8 mouse cellular contexts compared by ENCODE assay signal in genomic region chr8:109607650-109608049, GRCm38 (mm10). TPM values are rescaled to one million over a fixed set of nuclear protein-coding genes. Genes with fewer than 3 reads are reported as not detected.
DNase-seq lines count a peak whose midpoint lies in the region; TF ChIP-seq lines count a peak whose summit lies in the region.

No protein-coding gene starts in this region.

- intact Hi-C loops in left cerebral cortex, postnatal 4 days (cut with DNase I), result no loop called here

- H3K9me3 ChIP-seq in midbrain, embryonic 10.5 days (replicated peaks), result no peaks in the 10 kb centered on the region

- peaks cover 33% of the 10 kb centered on the region for H3K36me3 ChIP-seq in midbrain, embryonic 10.5 days

- DNase-seq in lung, adult 2 months, result no peak
- no peak for DNase-seq in lung, postnatal 14 days
- DNase-seq in brain, adult 2 months (ENCODE audit: low read depth, low spot score), result peak; percentile 23
- DNase-seq in forelimb bud, embryonic 11.5 days (ENCODE audit: low read depth, low spot score), result peak; percentile 13
- DNase-seq in midbrain, embryonic 10.5 days (ENCODE audit: low spot score), result no peak
- DNase-seq in layer of hippocampus, adult 9-11 months, result no peak
- no peak for DNase-seq in left cerebral cortex, postnatal 4 days
- no peak for DNase-seq in lung, postnatal 10 days

- TF ChIP-seq CTCF in lung, adult 2 months (IDR thresholded peaks at IDR 0.05; ENCODE audit: insufficient read depth, low read length), result no peak

- H3K4me1 ChIP-seq in lung, adult 2 months (ENCODE audit: control insufficient read depth, insufficient read depth, low read length), result peaks cover 10% of the 10 kb centered on the region
- H3K4me1 ChIP-seq in midbrain, embryonic 10.5 days, result peaks cover 21% of the 10 kb centered on the region

- peak overlapping the region; percentile 91 for H3K27ac ChIP-seq in midbrain, embryonic 10.5 days (replicated peaks)

- peak overlapping the region; percentile 84 for H3K4me3 ChIP-seq in lung, adult 2 months (replicated peaks; ENCODE audit: extremely low read depth, low read depth, low read length)
- H3K4me3 ChIP-seq in midbrain, embryonic 10.5 days, result peak overlapping the region; percentile 70

- no peak for TF ChIP-seq POLR2A in lung, adult 2 months (IDR thresholded peaks at IDR 0.05; ENCODE audit: borderline replicate concordance, extremely low read depth, low read depth, low read length)

- no peaks in the 10 kb centered on the region for H3K27me3 ChIP-seq in midbrain, embryonic 10.5 days (ENCODE audit: low read depth, poor library complexity, severe bottlenecking)

- 17% methylated on average over 12 of the region's 12 CpGs for WGBS in lung, adult 2 months
- WGBS in midbrain, embryonic 10.5 days, result 14% methylated on average over 12 of the region's 12 CpGs

RNA-seq across cellular contexts. Expression of gene Dhodh, which starts 0.8 kb away (rescaled TPM):
- 20.9 and 23.7 TPM in 2 replicates for polyA plus RNA-seq in lung, adult 2 months (2012; rRNA removed)
- polyA plus RNA-seq in midbrain, embryonic 10.5 days (2016; fragmentation: Nextera tagmentation; extraction: Ambion mirVana), result 45.7 and 48.8 TPM in 2 replicates
- total RNA-seq in left cerebral cortex, postnatal 4 days (2021), result 10 to 100 TPM; 19.0 to 19.9 TPM

RNA-seq across cellular contexts. Expression of gene Pkd1l3, which starts 6.7 kb away (rescaled TPM):
- 0.05 and 0.08 TPM in 2 replicates for polyA plus RNA-seq in lung, adult 2 months (2012; rRNA removed)
- 0.17 and 0.25 TPM in 2 replicates for polyA plus RNA-seq in midbrain, embryonic 10.5 days (2016; fragmentation: Nextera tagmentation; extraction: Ambion mirVana)
- total RNA-seq in left cerebral cortex, postnatal 4 days (2021), result under 1 TPM; 0.26 to 0.64 TPM

RNA-seq across cellular contexts. Expression of gene Hp, which starts 28.7 kb away (rescaled TPM):
- 1,054 and 1,299 TPM in 2 replicates for polyA plus RNA-seq in lung, adult 2 months (2012; rRNA removed)
- 0.55 and 0.57 TPM in 2 replicates for polyA plus RNA-seq in midbrain, embryonic 10.5 days (2016; fragmentation: Nextera tagmentation; extraction: Ambion mirVana)
- under 1 TPM in 1 of 2 experiments, not detected in 1; 0.60 TPM for total RNA-seq in left cerebral cortex, postnatal 4 days (2021)

RNA-seq across cellular contexts. Expression of gene Txnl4b, which starts 42.0 kb away (rescaled TPM):
- 3.4 and 5.8 TPM in 2 replicates for polyA plus RNA-seq in lung, adult 2 months (2012; rRNA removed)
- 30.5 and 35.4 TPM in 2 replicates for polyA plus RNA-seq in midbrain, embryonic 10.5 days (2016; fragmentation: Nextera tagmentation; extraction: Ambion mirVana)
- total RNA-seq in left cerebral cortex, postnatal 4 days (2021), result 1 to 10 TPM; 8.7 to 9.2 TPM

RNA-seq across cellular contexts. Expression of gene Dhx38, which starts 42.0 kb away (rescaled TPM):
- 19.6 and 23.9 TPM in 2 replicates for polyA plus RNA-seq in lung, adult 2 months (2012; rRNA removed)
- 32.0 and 35.5 TPM in 2 replicates for polyA plus RNA-seq in midbrain, embryonic 10.5 days (2016; fragmentation: Nextera tagmentation; extraction: Ambion mirVana)
- total RNA-seq in left cerebral cortex, postnatal 4 days (2021), result 10 to 100 TPM; 25.9 to 26.6 TPM

Comparison
In these comparisons a context has a peak if more than half of its experiments do, and no peak if none do; other contexts are left out.
1. DNase-seq: peak in brain, adult 2 months (single experiment) and forelimb bud, embryonic 11.5 days (single experiment); none in lung, adult 2 months (single experiment), lung, postnatal 14 days (single experiment), midbrain, embryonic 10.5 days (single experiment), layer of hippocampus, adult 9-11 months (single experiment), left cerebral cortex, postnatal 4 days (single experiment) and lung, postnatal 10 days (single experiment).
2. RNA of gene Hp, which starts 28.7 kb away (polyA plus RNA-seq): 1,054 to 1,299 TPM in lung, adult 2 months; 0.55 to 0.57 TPM in midbrain, embryonic 10.5 days; every median in the first group is over 100 times any median in the second.